Mouse (Mus musculus): Measurements from ENCODE around the gene Sigirr.

- TF ChIP-seq CTCF (IDR thresholded peaks at IDR 0.05; ENCODE audit: control insufficient read depth, insufficient read depth, low read length), result no peak
- no peak for TF ChIP-seq POLR2A (IDR thresholded peaks at IDR 0.05; ENCODE audit: borderline replicate concordance, control insufficient read depth, low read depth, low read length)
These were observed 58.7 kb downstream of the Sigirr start for GRCm38 (mm10) chr7:141041661-141042060.
